Mouse (Mus musculus): Measurements from ENCODE around the gene P4ha2. TPM values are rescaled to one million over a fixed set of nuclear protein-coding genes. Genes with fewer than 3 reads are reported as not detected.
A peak's percentile ranks its signal among the peaks of the same experiment; 100 is the strongest.

P4ha2 gene
- 8.9 and 16.4 TPM in 2 replicates for total RNA-seq (2014; rRNA removed)
- polyA plus RNA-seq (2015; fragmentation: Nextera tagmentation; extraction: Ambion mirVana), result 8.6 and 8.7 TPM in 2 replicates

GRCm38 (mm10) chr11:54100045-54100691 is at the start of gene P4ha2:
Gene P4ha2, plus strand, starts transcription at chr11:54100095.
- H3K27ac ChIP-seq (ENCODE audit: low read depth, low read length), result peak within 1 kb of the TSS; percentile 34
- no peak for DNase-seq (ENCODE audit: low spot score)
- H3K4me1 ChIP-seq (ENCODE audit: insufficient read depth, low read length), result peaks cover 5% of the 10 kb centered on the region; the same call in 1 of the 2 replicates
- H3K4me3 ChIP-seq (ENCODE audit: low read depth, low read length), result peak within 1 kb of the TSS; percentile 57
- H3K9me3 ChIP-seq (ENCODE audit: low read length), result no peaks in the 10 kb centered on the region
- H3K27me3 ChIP-seq (ENCODE audit: insufficient read depth, low read length), result no peaks in the 10 kb centered on the region
- peak; percentile 68; the same call in 1 of the 2 replicates for ATAC-seq (ENCODE audit: low FRiP score)
- H3K4me2 ChIP-seq (ENCODE audit: low read depth, low read length, poor library complexity, severe bottlenecking), result peak within 1 kb of the TSS; percentile 100
- no peak for TF ChIP-seq CTCF (IDR thresholded peaks at IDR 0.05)
- peak within 1 kb of the TSS; percentile 81 for H3K9ac ChIP-seq (replicated peaks; ENCODE audit: low read length, poor library complexity, severe bottlenecking)
- WGBS, result 44% methylated on average over 10 of the region's 10 CpGs
- H3K36me3 ChIP-seq (ENCODE audit: insufficient read depth, low read length), result no peaks in the 10 kb centered on the region

- H3K27ac ChIP-seq (ENCODE audit: low read depth, low read length), result no peak overlapping the region
- H3K4me1 ChIP-seq (ENCODE audit: insufficient read depth, low read length), result no peaks in the 10 kb centered on the region
- H3K9ac ChIP-seq (replicated peaks; ENCODE audit: low read length, poor library complexity, severe bottlenecking), result no peak overlapping the region
- ATAC-seq (ENCODE audit: low FRiP score), result no peak
- H3K4me3 ChIP-seq (ENCODE audit: low read depth, low read length), result no peak overlapping the region
- no peaks in the 10 kb centered on the region for H3K9me3 ChIP-seq (ENCODE audit: low read length)
- WGBS, result 69% methylated on average over 2 of the region's 2 CpGs
- no peak for DNase-seq (ENCODE audit: low spot score)
- H3K27me3 ChIP-seq (ENCODE audit: insufficient read depth, low read length), result no peaks in the 10 kb centered on the region
- no peak for TF ChIP-seq CTCF (IDR thresholded peaks at IDR 0.05)
- no peaks in the 10 kb centered on the region for H3K36me3 ChIP-seq (ENCODE audit: insufficient read depth, low read length)
- H3K4me2 ChIP-seq (ENCODE audit: low read depth, low read length, poor library complexity, severe bottlenecking), result no peak overlapping the region
Measured at GRCm38 (mm10) chr11:54050205-54050604, 49.7 kb upstream of the P4ha2 start.

GRCm38 (mm10) chr11:54051161-54051560 is 48.7 kb upstream of the P4ha2 start:
- H3K36me3 ChIP-seq (ENCODE audit: insufficient read depth, low read length), result no peaks in the 10 kb centered on the region
- H3K4me3 ChIP-seq (ENCODE audit: low read depth, low read length), result no peak overlapping the region
- no peak overlapping the region for H3K4me2 ChIP-seq (ENCODE audit: low read depth, low read length, poor library complexity, severe bottlenecking)
- no peak overlapping the region for H3K27ac ChIP-seq (ENCODE audit: low read depth, low read length)
- TF ChIP-seq CTCF (IDR thresholded peaks at IDR 0.05), result no peak
- no peak overlapping the region for H3K9ac ChIP-seq (replicated peaks; ENCODE audit: low read length, poor library complexity, severe bottlenecking)
- no peaks in the 10 kb centered on the region for H3K27me3 ChIP-seq (ENCODE audit: insufficient read depth, low read length)
- no peak for DNase-seq (ENCODE audit: low spot score)
- no peak for ATAC-seq (ENCODE audit: low FRiP score)
- H3K9me3 ChIP-seq (ENCODE audit: low read length), result no peaks in the 10 kb centered on the region
- H3K4me1 ChIP-seq (ENCODE audit: insufficient read depth, low read length), result no peaks in the 10 kb centered on the region
- WGBS, result 86% methylated on average over 7 of the region's 7 CpGs

- H3K4me3 ChIP-seq (ENCODE audit: low read depth, low read length), result no peak overlapping the region
- DNase-seq (ENCODE audit: low spot score) (no peak), ATAC-seq (ENCODE audit: low FRiP score) (no peak)
- H3K4me2 ChIP-seq (ENCODE audit: low read depth, low read length, poor library complexity, severe bottlenecking), result no peak overlapping the region
- no peak overlapping the region for H3K9ac ChIP-seq (replicated peaks; ENCODE audit: low read length, poor library complexity, severe bottlenecking)
- no peaks in the 10 kb centered on the region for H3K27me3 ChIP-seq (ENCODE audit: insufficient read depth, low read length)
- no peaks in the 10 kb centered on the region for H3K36me3 ChIP-seq (ENCODE audit: insufficient read depth, low read length)
- 94% methylated on average over 5 of the region's 5 CpGs for WGBS
- H3K4me1 ChIP-seq (ENCODE audit: insufficient read depth, low read length), result no peaks in the 10 kb centered on the region
- H3K9me3 ChIP-seq (ENCODE audit: low read length), result no peaks in the 10 kb centered on the region
- no peak for TF ChIP-seq CTCF (IDR thresholded peaks at IDR 0.05)
- H3K27ac ChIP-seq (ENCODE audit: low read depth, low read length), result no peak overlapping the region
Measured at GRCm38 (mm10) chr11:54052128-54052527, 47.8 kb upstream of the P4ha2 start.

GRCm38 (mm10) chr11:54053090-54053489 is 46.8 kb upstream of the P4ha2 start:
- WGBS, result 90% methylated on average over 7 of the region's 7 CpGs
- TF ChIP-seq CTCF (IDR thresholded peaks at IDR 0.05), result no peak
- H3K9ac ChIP-seq (replicated peaks; ENCODE audit: low read length, poor library complexity, severe bottlenecking), result no peak overlapping the region
- DNase-seq (ENCODE audit: low spot score), result no peak
- H3K27me3 ChIP-seq (ENCODE audit: insufficient read depth, low read length), result no peaks in the 10 kb centered on the region
- H3K4me1 ChIP-seq (ENCODE audit: insufficient read depth, low read length), result no peaks in the 10 kb centered on the region
- H3K36me3 ChIP-seq (ENCODE audit: insufficient read depth, low read length), result no peaks in the 10 kb centered on the region
- no peak for ATAC-seq (ENCODE audit: low FRiP score)
- H3K27ac ChIP-seq (ENCODE audit: low read depth, low read length), result no peak overlapping the region
- no peak overlapping the region for H3K4me3 ChIP-seq (ENCODE audit: low read depth, low read length)
- no peaks in the 10 kb centered on the region for H3K9me3 ChIP-seq (ENCODE audit: low read length)
- no peak overlapping the region for H3K4me2 ChIP-seq (ENCODE audit: low read depth, low read length, poor library complexity, severe bottlenecking)

- TF ChIP-seq CTCF (IDR thresholded peaks at IDR 0.05), result peak; percentile 85
- Histone ChIP-seq H3K4me3 (ENCODE audit: low read depth, low read length) (no peak overlapping the region), H3K36me3 (ENCODE audit: insufficient read depth, low read length) (no peaks in the 10 kb centered on the region)
Measured at GRCm38 (mm10) chr11:54054257-54054656, 45.6 kb upstream of the P4ha2 start.

More at GRCm38 (mm10) chr11:54054257-54054656, 45.6 kb upstream of the P4ha2 start:
- Histone ChIP-seq H3K4me1 (ENCODE audit: insufficient read depth, low read length) (no peaks in the 10 kb centered on the region; the same call in 1 of the 2 replicates), H3K9ac (replicated peaks; ENCODE audit: low read length, poor library complexity, severe bottlenecking) (no peak overlapping the region), H3K27me3 (ENCODE audit: insufficient read depth, low read length) (no peaks in the 10 kb centered on the region), H3K9me3 (ENCODE audit: low read length) (no peaks in the 10 kb centered on the region), H3K27ac (ENCODE audit: low read depth, low read length) (no peak overlapping the region), H3K4me2 (ENCODE audit: low read depth, low read length, poor library complexity, severe bottlenecking) (no peak overlapping the region)
- WGBS, result 36% methylated on average over 6 of the region's 6 CpGs
- ATAC-seq (ENCODE audit: low FRiP score) (no peak), DNase-seq (ENCODE audit: low spot score) (peak; percentile 77)

All from midbrain, postnatal 0 days (tissue).